ENCODE assay signal across 13 mouse cellular contexts in the genomic region with DNA sequence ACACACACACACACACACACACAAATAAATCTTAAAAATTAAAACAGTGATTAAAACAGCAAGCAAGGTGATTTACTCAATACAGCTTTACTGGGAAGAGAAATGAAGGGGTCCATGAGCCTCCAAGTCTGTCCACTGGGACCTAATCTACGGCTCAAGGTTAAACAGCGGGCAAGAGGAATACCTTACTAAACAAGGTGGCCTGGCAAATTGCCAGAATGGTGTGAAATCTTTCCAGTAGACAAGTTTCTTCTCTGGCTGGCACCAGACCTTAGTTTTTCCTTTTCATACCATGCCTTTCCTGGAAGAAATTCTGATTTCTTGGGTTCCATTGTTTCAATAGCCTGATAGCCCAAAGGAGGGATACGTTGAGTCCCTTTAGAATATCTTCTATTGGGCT. TPM values are rescaled to one million over a fixed set of nuclear protein-coding genes. Genes with fewer than 3 reads are reported as not detected.
DNase-seq lines count a peak whose midpoint lies in the region; ATAC-seq and TF ChIP-seq lines count a peak whose summit lies in the region.
"Had no signal": no experiment of that assay in that cellular context is flagged by ENCODE, and none has a peak within 500 bp of the region (broad histone marks: within the 10 kb centered on the region; RNA-seq: fewer than 3 reads in every experiment).

No protein-coding gene starts in this region.

- H3K27ac ChIP-seq in hindbrain, postnatal 0 days = no peak overlapping the region
- no peak overlapping the region for H3K27ac ChIP-seq in hindbrain, embryonic 12.5 days
- H3K27ac ChIP-seq in kidney, postnatal 0 days = peak overlapping the region; percentile 93
- no peak overlapping the region for H3K27ac ChIP-seq in thymus, adult 2 months (ENCODE audit: control insufficient read depth, insufficient read depth, low read length)
- H3K27ac ChIP-seq: forebrain, embryonic 12.5 days had no signal

- ATAC-seq in cerebellum, adult (ENCODE audit: insufficient number of reproducible peaks, low FRiP score, low TSS enrichment) = no peak
- ATAC-seq in hindbrain, postnatal 0 days = no peak
- ATAC-seq in hindbrain, embryonic 12.5 days (ENCODE audit: low FRiP score) = no peak
- no peak for ATAC-seq in kidney, postnatal 0 days (replicated peaks; ENCODE audit: low FRiP score, low read depth)

- H3K4me2 ChIP-seq in hindbrain, postnatal 0 days (ENCODE audit: low read depth, low read length) = no peak overlapping the region
- no peak overlapping the region for H3K4me2 ChIP-seq in hindbrain, embryonic 12.5 days (replicated peaks)
- no peak overlapping the region for H3K4me2 ChIP-seq in kidney, postnatal 0 days (ENCODE audit: low read length)

- H3K27me3 ChIP-seq in hindbrain, postnatal 0 days (ENCODE audit: insufficient read depth, low read length) = no peaks in the 10 kb centered on the region
- H3K27me3 ChIP-seq in hindbrain, embryonic 12.5 days = no peaks in the 10 kb centered on the region
- H3K27me3 ChIP-seq in kidney, postnatal 0 days (ENCODE audit: insufficient read depth, low read length) = no peaks in the 10 kb centered on the region
- H3K27me3 ChIP-seq in thymus, adult 2 months (ENCODE audit: control insufficient read depth, insufficient read depth, low read length) = no peaks in the 10 kb centered on the region
- H3K27me3 ChIP-seq: forebrain, embryonic 12.5 days; hindbrain, embryonic 13.5 days; liver, embryonic 12.5 days; midbrain, embryonic 12.5 days; Patski had no signal

- H3K4me1 ChIP-seq in hindbrain, postnatal 0 days (ENCODE audit: insufficient read depth, low read length) = peaks cover 5% of the 10 kb centered on the region; the same call in 1 of the 2 replicates
- H3K4me1 ChIP-seq in hindbrain, embryonic 12.5 days = peaks cover 17% of the 10 kb centered on the region
- no peaks in the 10 kb centered on the region for H3K4me1 ChIP-seq in kidney, postnatal 0 days (replicated peaks; ENCODE audit: insufficient read depth, low read length)
- H3K4me1 ChIP-seq in thymus, adult 2 months (replicated peaks; ENCODE audit: control insufficient read depth, insufficient read depth, low read length) = no peaks in the 10 kb centered on the region

- no peak for TF ChIP-seq POLR2A in thymus, adult 2 months (IDR thresholded peaks at IDR 0.05; ENCODE audit: control insufficient read depth, extremely low read depth, insufficient read depth, low read length, poor library complexity)

- peak; percentile 52 to 56 for DNase-seq in cerebellum, postnatal 14 days
- peak; percentile 58 for DNase-seq in hindbrain, postnatal 0 days (ENCODE audit: low spot score)
- peak; percentile 9 for DNase-seq in R1 (ENCODE audit: low read depth, low spot score)
- peak; percentile 39 for DNase-seq in kidney, postnatal 0 days (ENCODE audit: low spot score)
- no peak for DNase-seq in thymus, postnatal 25 days
- DNase-seq in thymus, adult 2 months = no peak

- H3K36me3 ChIP-seq in hindbrain, postnatal 0 days (ENCODE audit: insufficient read depth, low read length) = no peaks in the 10 kb centered on the region
- no peaks in the 10 kb centered on the region for H3K36me3 ChIP-seq in hindbrain, embryonic 12.5 days
- no peaks in the 10 kb centered on the region for H3K36me3 ChIP-seq in kidney, postnatal 0 days (ENCODE audit: insufficient read depth, low read length)
- no peaks in the 10 kb centered on the region for H3K36me3 ChIP-seq in thymus, adult 2 months (ENCODE audit: control insufficient read depth, insufficient read depth, low read length)
- H3K36me3 ChIP-seq: forebrain, embryonic 12.5 days; hindbrain, embryonic 13.5 days; liver, embryonic 12.5 days; midbrain, embryonic 12.5 days had no signal

- H3K4me3 ChIP-seq in hindbrain, postnatal 0 days (ENCODE audit: low read length) = no peak overlapping the region
- H3K4me3 ChIP-seq in hindbrain, embryonic 12.5 days = no peak overlapping the region
- H3K4me3 ChIP-seq in kidney, postnatal 0 days (replicated peaks; ENCODE audit: low read depth, low read length) = no peak overlapping the region
- H3K4me3 ChIP-seq in thymus, adult 2 months (ENCODE audit: control insufficient read depth, insufficient read depth, low read length) = no peak overlapping the region

- WGBS in hindbrain, postnatal 0 days = 90% methylated on average over 3 of the region's 3 CpGs
- WGBS in hindbrain, embryonic 12.5 days = 93% methylated on average over 3 of the region's 3 CpGs
- 63% methylated on average over 3 of the region's 3 CpGs for WGBS in kidney, postnatal 0 days
- WGBS in thymus, adult 2 months = 97% methylated on average over 3 of the region's 3 CpGs

- no peaks in the 10 kb centered on the region for H3K9me3 ChIP-seq in hindbrain, postnatal 0 days (ENCODE audit: low read length)
- no peaks in the 10 kb centered on the region for H3K9me3 ChIP-seq in hindbrain, embryonic 12.5 days (replicated peaks)
- H3K9me3 ChIP-seq in kidney, postnatal 0 days (replicated peaks; ENCODE audit: low read length) = no peaks in the 10 kb centered on the region
- H3K9me3 ChIP-seq: forebrain, embryonic 12.5 days; hindbrain, embryonic 13.5 days; liver, embryonic 12.5 days; midbrain, embryonic 12.5 days had no signal

- TF ChIP-seq CTCF in hindbrain, postnatal 0 days (IDR thresholded peaks at IDR 0.05; ENCODE audit: low read depth) = no peak
- no peak for TF ChIP-seq CTCF in kidney, postnatal 0 days (IDR thresholded peaks at IDR 0.05; ENCODE audit: low read depth)
- TF ChIP-seq CTCF in thymus, adult 2 months (IDR thresholded peaks at IDR 0.05; ENCODE audit: borderline replicate concordance, control insufficient read depth, extremely low read depth, insufficient read depth, low read length, poor library complexity) = no peak

- H3K9ac ChIP-seq in hindbrain, postnatal 0 days (replicated peaks; ENCODE audit: low read length) = no peak overlapping the region
- no peak overlapping the region for H3K9ac ChIP-seq in hindbrain, embryonic 12.5 days
- H3K9ac ChIP-seq in kidney, postnatal 0 days (ENCODE audit: low read depth, low read length) = no peak overlapping the region

RNA-seq across cellular contexts. Expression of a gene that starts 0.7 kb away (rescaled TPM):
- total RNA-seq in hindbrain, postnatal 0 days (2014; rRNA removed) = 22.6 and 36.6 TPM in 2 replicates
- polyA plus RNA-seq in hindbrain, postnatal 0 days (2015; fragmentation: Nextera tagmentation; extraction: Ambion mirVana) = 62.9 and 63.3 TPM in 2 replicates
- 20.7 and 26.2 TPM in 2 replicates for polyA plus RNA-seq in hindbrain, embryonic 12.5 days (2016; fragmentation: Nextera tagmentation; extraction: Ambion mirVana)
- polyA plus RNA-seq in kidney, postnatal 0 days (2015; fragmentation: Nextera tagmentation; extraction: Ambion mirVana) = 356 and 370 TPM in 2 replicates
- 0.71 and 1.1 TPM in 2 replicates for polyA plus RNA-seq in thymus, adult 2 months (2012; rRNA removed)

RNA-seq across cellular contexts. Expression of a gene that starts 59.0 kb away (rescaled TPM):
- 52.1 and 57.1 TPM in 2 replicates for total RNA-seq in hindbrain, postnatal 0 days (2014; rRNA removed)
- 36.1 and 36.8 TPM in 2 replicates for polyA plus RNA-seq in hindbrain, postnatal 0 days (2015; fragmentation: Nextera tagmentation; extraction: Ambion mirVana)
- polyA plus RNA-seq in hindbrain, embryonic 12.5 days (2016; fragmentation: Nextera tagmentation; extraction: Ambion mirVana) = 90.7 and 91.7 TPM in 2 replicates
- polyA plus RNA-seq in kidney, postnatal 0 days (2015; fragmentation: Nextera tagmentation; extraction: Ambion mirVana) = 54.5 and 57.7 TPM in 2 replicates
- 84.9 and 105 TPM in 2 replicates for polyA plus RNA-seq in thymus, adult 2 months (2012; rRNA removed)

Comparison
In these comparisons a context has a peak if more than half of its experiments do, and no peak if none do; other contexts are left out.
1. DNase-seq: peak in cerebellum, postnatal 14 days (2 of 2), hindbrain, postnatal 0 days (single experiment), R1 (single experiment) and kidney, postnatal 0 days (single experiment); none in thymus, postnatal 25 days (single experiment) and thymus, adult 2 months (single experiment).
2. RNA of a gene that starts 0.7 kb away (polyA plus RNA-seq): 356 to 370 TPM in kidney, postnatal 0 days, 62.9 to 63.3 TPM in hindbrain, postnatal 0 days and 20.7 to 26.2 TPM in hindbrain, embryonic 12.5 days; 0.71 to 1.1 TPM in thymus, adult 2 months; every median in the first group is over 10 times any median in the second.